Mouse (Mus musculus) embryonic fibroblast, embryonic 13.5 days (primary cell): ENCODE data around the gene Wnt9b. TPM values are rescaled to one million over a fixed set of nuclear protein-coding genes. Genes with fewer than 3 reads are reported as not detected.

ENCODE experiments used
- H3K27ac ChIP-seq: 2 replicates; pipeline ENCODE4 v1.5.1; 2012; ENCODE audit warnings: low read length, control low read depth, inconsistent platforms; ENCODE audit not compliant: insufficient read depth
- H3K4me1 ChIP-seq: 2 replicates; pipeline ENCODE4 v1.6.1; 2011; ENCODE audit warnings: low read length; ENCODE audit not compliant: control insufficient read depth, insufficient read depth
- H3K4me3 ChIP-seq: 2 replicates; pipeline ENCODE4 v1.5.1; 2011; ENCODE audit warnings: mild to moderate bottlenecking, control low read depth, low read length; ENCODE audit not compliant: insufficient read depth
- CTCF ChIP-seq: IDR thresholded peaks from 2 replicates; pipeline ENCODE4 v1.5.1; 2011; ENCODE audit warnings: mild to moderate bottlenecking, control low read depth, low read length, moderate library complexity, borderline replicate concordance; ENCODE audit not compliant: insufficient read depth
- POLR2A ChIP-seq: IDR thresholded peaks from 2 replicates; pipeline ENCODE4 v1.6.1; 2011; ENCODE audit warnings: low read depth, mild to moderate bottlenecking, control low read depth, low read length, moderate library complexity
- polyA plus RNA-seq: library from polyadenylated mRNA; stranded (reverse); fragments of >200 nt; gene quantifications from 2 replicates; pipeline ENCODE4 v1.2.4, GENCODE M21; 2011; ENCODE audit warnings: low read depth; ENCODE audit not compliant: missing spikeins, insufficient read length

Wnt9b gene
- polyA plus RNA-seq, 1 experiment: not detected

- Histone ChIP-seq H3K27ac (no peak overlapping the region), H3K4me3 (no peak overlapping the region), H3K4me1 (no peaks in the 10 kb centered on the region)
- TF ChIP-seq POLR2A (no peak), CTCF (no peak)
Measured at GRCm38 (mm10) chr11:103711851-103712587, 37.6 kb downstream of the Wnt9b start.

- Histone ChIP-seq H3K4me3 (no peak overlapping the region), H3K27ac (no peak overlapping the region), H3K4me1 (no peaks in the 10 kb centered on the region)
- TF ChIP-seq POLR2A (no peak), CTCF (no peak)
Measured at GRCm38 (mm10) chr11:103709982-103710381, 39.6 kb downstream of the Wnt9b start.

- Histone ChIP-seq H3K27ac (no peak overlapping the region), H3K4me3 (no peak overlapping the region), H3K4me1 (no peaks in the 10 kb centered on the region)
- no peak for TF ChIP-seq CTCF
Measured at GRCm38 (mm10) chr11:103707005-103707404, 42.6 kb downstream of the Wnt9b start.

GRCm38 (mm10) chr11:103698226-103698625, 51.4 kb downstream of the Wnt9b start:
- H3K4me3 ChIP-seq: peak overlapping the region; percentile 90
- peak overlapping the region; percentile 98 for H3K27ac ChIP-seq
- H3K4me1 ChIP-seq: no peaks in the 10 kb centered on the region; the same call in 1 of the 2 replicates
- no peak for TF ChIP-seq CTCF
- TF ChIP-seq POLR2A: no peak

- peak within 1 kb of the TSS; percentile 90 for H3K4me3 ChIP-seq
- TF ChIP-seq POLR2A (peak; percentile 74), CTCF (no peak)
- peak within 1 kb of the TSS; percentile 98 for H3K27ac ChIP-seq
- H3K4me1 ChIP-seq: no peaks in the 10 kb centered on the region; the same call in 1 of the 2 replicates
Measured at GRCm38 (mm10) chr11:103697565-103698176, 52.0 kb downstream of the Wnt9b start, which contains the start of gene Gosr2. Gene Gosr2 (minus strand): TSS chr11:103697898.

GRCm38 (mm10) chr11:103696851-103697564, 52.6 kb downstream of the Wnt9b start:
- Histone ChIP-seq H3K4me3 (peak overlapping the region; percentile 90), H3K27ac (peak overlapping the region; percentile 98), H3K4me1 (no peaks in the 10 kb centered on the region; the same call in 1 of the 2 replicates)
- TF ChIP-seq CTCF (no peak), POLR2A (no peak)

- Histone ChIP-seq H3K4me3 (no peak overlapping the region), H3K4me1 (no peaks in the 10 kb centered on the region; the same call in 1 of the 2 replicates), H3K27ac (no peak overlapping the region)
- no peak for TF ChIP-seq CTCF
- TF ChIP-seq POLR2A: no peak
Measured at GRCm38 (mm10) chr11:103693241-103693640, 56.4 kb downstream of the Wnt9b start.

- Histone ChIP-seq H3K4me1 (no peaks in the 10 kb centered on the region; the same call in 1 of the 2 replicates), H3K4me3 (no peak overlapping the region), H3K27ac (no peak overlapping the region)
- TF ChIP-seq CTCF (no peak), POLR2A (no peak)
Measured at GRCm38 (mm10) chr11:103691036-103691435, 58.6 kb downstream of the Wnt9b start.

- no peak for TF ChIP-seq POLR2A
- TF ChIP-seq CTCF: no peak
- no peak overlapping the region for H3K27ac ChIP-seq
- peaks cover under 1% of the 10 kb centered on the region for H3K4me1 ChIP-seq
- H3K4me3 ChIP-seq: no peak overlapping the region
Measured at GRCm38 (mm10) chr11:103688980-103689378, 60.6 kb downstream of the Wnt9b start.
